Mouse (Mus musculus) hindbrain, embryonic 13.5 days (tissue): ENCODE results near the gene Igfbp5. TPM values are rescaled to one million over a fixed set of nuclear protein-coding genes. Genes with fewer than 3 reads are reported as not detected.

Experiments used
- ATAC-seq: fragments of 200-750 bp; cut with Nextera tagmentation; 2 replicates; pipeline ENCODE4 v1.8.0; 2017; ENCODE audit warnings: moderate TSS enrichment; ENCODE audit not compliant: low FRiP score
- H3K27ac ChIP-seq: fragments of 300-500 bp; sonication (generic); 2 replicates; pipeline ENCODE4 v1.5.1; 2015; ENCODE audit warnings: inconsistent platforms, mild to moderate bottlenecking, moderate library complexity
- H3K27me3 ChIP-seq: fragments of 300-500 bp; sonication (generic); 2 replicates; pipeline ENCODE4 v1.6.1; 2015; ENCODE audit warnings: mild to moderate bottlenecking, inconsistent platforms
- H3K36me3 ChIP-seq: fragments of 300-500 bp; sonication (generic); 2 replicates; pipeline ENCODE4 v1.6.1; 2015; ENCODE audit warnings: mild to moderate bottlenecking, inconsistent platforms
- H3K4me1 ChIP-seq: fragments of 300-500 bp; sonication (generic); replicated peaks from 2 replicates; pipeline ENCODE4 v1.6.1; 2015; ENCODE audit warnings: inconsistent platforms
- H3K4me2 ChIP-seq: fragments of 300-500 bp; sonication (generic); 2 replicates; pipeline ENCODE4 v1.6.1; 2015; ENCODE audit warnings: inconsistent platforms, mild to moderate bottlenecking, moderate library complexity
- H3K4me3 ChIP-seq: fragments of 300-500 bp; sonication (generic); 2 replicates; pipeline ENCODE4 v1.5.1; 2015; ENCODE audit warnings: mild to moderate bottlenecking, inconsistent platforms
- H3K9ac ChIP-seq: fragments of 300-500 bp; sonication (generic); 2 replicates; pipeline ENCODE4 v1.6.1; 2015; ENCODE audit warnings: mild to moderate bottlenecking, inconsistent platforms
- H3K9me3 ChIP-seq: fragments of 300-500 bp; sonication (generic); 2 replicates; pipeline ENCODE4 v1.6.1; 2016; ENCODE audit warnings: inconsistent platforms
- WGBS: fragments of 180-500 bp; shearing (Covaris S2); methylation state at CpG from one replicate; pipeline ENCODE4 v1.1.7; 2015; 5-methylcytosine and 5-hydroxymethylcytosine counted together
- polyA plus RNA-seq: library from polyadenylated mRNA; unstranded; fragments of >200 nt; fragmentation: Nextera tagmentation; extraction: Ambion mirVana; gene quantifications from 2 replicates; pipeline ENCODE4 v1.2.1, GENCODE M21; 2015

Gene Igfbp5
- polyA plus RNA-seq, 1 experiment from 2014 or later = 60.5 TPM

DNA sequence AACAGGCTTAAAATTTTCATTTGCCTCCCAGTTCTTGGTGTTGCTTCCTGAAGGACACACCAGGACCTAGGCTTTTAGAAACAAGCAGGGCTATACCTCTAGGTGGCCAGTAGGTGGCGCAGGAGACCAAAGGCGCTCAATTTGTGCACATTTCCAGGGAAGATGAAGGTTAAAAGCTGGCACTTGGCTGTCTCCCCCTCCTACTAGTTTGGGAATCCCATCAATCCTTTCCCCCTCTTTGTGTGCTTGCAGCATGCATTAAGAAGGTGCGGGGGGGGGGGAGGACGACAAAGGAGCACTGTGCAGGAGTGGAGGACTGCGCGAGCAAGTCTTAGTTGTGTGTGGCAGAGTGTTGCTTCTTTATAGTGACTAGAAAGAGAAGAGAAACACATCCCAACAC is 8.8 kb downstream of the Igfbp5 start:
- H3K36me3 ChIP-seq = no peaks in the 10 kb centered on the region
- no peak overlapping the region for H3K4me2 ChIP-seq
- H3K27me3 ChIP-seq = no peaks in the 10 kb centered on the region
- H3K4me3 ChIP-seq = no peak overlapping the region
- peak overlapping the region; percentile 24; the same call in 1 of the 2 replicates for H3K27ac ChIP-seq
- H3K9me3 ChIP-seq = no peaks in the 10 kb centered on the region
- H3K9ac ChIP-seq = no peak overlapping the region
- peak; percentile 39 for ATAC-seq
- peaks cover 41% of the 10 kb centered on the region for H3K4me1 ChIP-seq
- 12% methylated on average over 6 of the region's 6 CpGs for WGBS

DNA sequence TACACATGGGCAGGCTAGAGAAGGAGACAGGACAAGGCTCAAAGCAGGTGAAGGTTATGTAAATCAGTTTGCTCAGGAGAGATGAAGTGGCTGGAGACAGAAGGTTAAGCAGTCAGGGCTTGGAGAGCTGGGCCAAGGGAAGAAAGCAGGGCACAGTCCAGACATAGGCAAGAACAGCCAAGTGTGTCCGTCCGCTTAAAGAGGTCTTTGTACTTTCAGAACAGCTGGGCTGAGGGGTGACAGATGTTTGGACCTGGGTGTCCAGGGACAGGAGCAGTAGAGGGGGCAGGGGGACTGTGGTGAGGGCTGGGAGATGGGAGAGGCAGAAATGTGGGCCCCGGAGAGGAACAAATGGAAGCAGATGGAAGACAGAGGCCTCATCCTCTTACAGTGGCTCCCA is 10.4 kb downstream of the Igfbp5 start:
- 77% methylated on average over 3 of the region's 3 CpGs for WGBS
- Histone ChIP-seq H3K27me3 (no peaks in the 10 kb centered on the region), H3K9ac (no peak overlapping the region), H3K4me1 (peaks cover 28% of the 10 kb centered on the region), H3K4me2 (no peak overlapping the region), H3K36me3 (0 out of 2 replicates have a peak, but pooled peaks cover 7% of the 10 kb centered on the region), H3K9me3 (no peaks in the 10 kb centered on the region), H3K4me3 (no peak overlapping the region), H3K27ac (no peak overlapping the region)
- ATAC-seq = no peak

GRCm38 (mm10) chr1:72863692-72864091 is 11.0 kb downstream of the Igfbp5 start:
- Histone ChIP-seq H3K4me2 (no peak overlapping the region), H3K36me3 (0 out of 2 replicates have a peak, but pooled peaks cover 7% of the 10 kb centered on the region), H3K9me3 (no peaks in the 10 kb centered on the region), H3K27me3 (no peaks in the 10 kb centered on the region), H3K27ac (no peak overlapping the region), H3K4me3 (no peak overlapping the region), H3K4me1 (peaks cover 28% of the 10 kb centered on the region), H3K9ac (no peak overlapping the region)
- WGBS = 86% methylated on average over 8 of the region's 8 CpGs
- no peak for ATAC-seq

DNA sequence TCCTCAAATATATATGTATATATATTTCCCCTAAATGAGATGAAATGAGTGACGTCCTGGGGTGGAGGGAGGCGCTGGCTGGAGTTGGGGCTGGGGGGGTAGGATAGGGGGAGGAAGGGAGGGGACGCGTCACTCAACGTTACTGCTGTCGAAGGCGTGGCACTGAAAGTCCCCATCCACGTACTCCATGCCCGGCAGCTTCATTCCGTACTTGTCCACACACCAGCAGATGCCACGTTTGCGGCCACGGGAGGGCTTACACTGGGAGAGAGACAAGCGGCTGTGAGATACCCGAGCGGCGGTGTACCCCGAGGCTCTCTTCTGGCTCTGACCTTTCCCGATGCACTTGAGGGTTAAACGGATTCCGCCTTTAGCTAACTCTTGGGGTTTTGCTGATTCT is 12.4 kb downstream of the Igfbp5 start:
- H3K4me3 ChIP-seq = no peak overlapping the region
- peaks cover 28% of the 10 kb centered on the region for H3K4me1 ChIP-seq
- H3K9me3 ChIP-seq = no peaks in the 10 kb centered on the region
- no peak overlapping the region for H3K27ac ChIP-seq
- 0 out of 2 replicates have a peak, but pooled peaks cover 7% of the 10 kb centered on the region for H3K36me3 ChIP-seq
- no peak overlapping the region for H3K9ac ChIP-seq
- H3K4me2 ChIP-seq = no peak overlapping the region
- no peaks in the 10 kb centered on the region for H3K27me3 ChIP-seq
- ATAC-seq = no peak
- WGBS = 88% methylated on average over 21 of the region's 21 CpGs

DNA sequence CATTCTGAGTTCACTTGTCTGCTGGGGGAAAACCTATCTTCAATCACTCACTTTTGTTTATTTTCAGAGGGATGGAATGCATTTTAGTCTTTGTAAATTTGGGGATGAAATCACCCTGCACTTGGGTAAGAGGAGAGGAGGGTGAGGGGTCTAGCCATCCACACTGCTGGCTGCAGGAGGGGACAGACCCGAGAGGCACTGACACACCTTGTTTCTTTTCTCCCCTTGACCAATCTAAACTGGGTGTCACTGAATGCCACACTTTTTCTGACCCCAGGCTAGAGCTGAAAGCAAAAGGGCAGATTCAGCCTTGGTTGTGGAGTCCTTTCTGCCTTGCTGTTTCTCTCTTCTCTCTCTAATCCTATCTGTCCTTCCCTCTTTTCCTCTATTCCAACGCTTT is 13.0 kb downstream of the Igfbp5 start:
- Histone ChIP-seq H3K27ac (no peak overlapping the region), H3K36me3 (0 out of 2 replicates have a peak, but pooled peaks cover 7% of the 10 kb centered on the region), H3K27me3 (no peaks in the 10 kb centered on the region), H3K4me2 (no peak overlapping the region), H3K4me3 (no peak overlapping the region), H3K9ac (no peak overlapping the region), H3K4me1 (peaks cover 24% of the 10 kb centered on the region), H3K9me3 (no peaks in the 10 kb centered on the region)
- ATAC-seq = no peak
- 70% methylated on average over 2 of the region's 2 CpGs for WGBS

DNA sequence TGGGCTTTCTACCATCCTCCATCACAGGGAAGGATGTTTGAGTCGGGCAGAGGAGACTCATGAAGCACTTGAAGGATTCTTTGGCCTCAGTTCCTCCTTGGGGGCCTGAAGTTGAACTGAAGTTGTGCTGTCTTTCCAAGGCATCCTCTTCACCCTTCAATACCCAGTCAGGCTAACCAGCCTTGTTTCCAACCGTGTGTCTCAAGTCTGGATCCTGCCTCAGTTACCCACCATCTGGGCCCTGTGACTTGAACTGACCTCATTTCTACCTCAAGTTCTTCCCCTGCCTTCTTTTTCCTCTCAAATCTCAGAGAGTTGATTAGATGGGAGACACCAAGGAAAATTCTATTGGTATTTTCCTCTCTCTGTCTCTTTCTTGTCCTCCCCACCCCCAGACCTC is 14.2 kb downstream of the Igfbp5 start:
- no peak for ATAC-seq
- no peak overlapping the region for H3K4me3 ChIP-seq
- H3K27ac ChIP-seq = no peak overlapping the region
- H3K9me3 ChIP-seq = no peaks in the 10 kb centered on the region
- no peaks in the 10 kb centered on the region for H3K27me3 ChIP-seq
- peaks cover 16% of the 10 kb centered on the region for H3K4me1 ChIP-seq
- H3K36me3 ChIP-seq = 0 out of 2 replicates have a peak, but pooled peaks cover 7% of the 10 kb centered on the region
- no peak overlapping the region for H3K4me2 ChIP-seq
- H3K9ac ChIP-seq = no peak overlapping the region
- 92% methylated on average over 2 of the region's 2 CpGs for WGBS

- 0 out of 2 replicates have a peak, but pooled peaks cover 7% of the 10 kb centered on the region for H3K36me3 ChIP-seq
- no peaks in the 10 kb centered on the region for H3K27me3 ChIP-seq
- H3K27ac ChIP-seq = no peak overlapping the region
- no peak overlapping the region for H3K4me2 ChIP-seq
- peaks cover 16% of the 10 kb centered on the region for H3K4me1 ChIP-seq
- no peak overlapping the region for H3K4me3 ChIP-seq
- no peak for ATAC-seq
- WGBS = 95% methylated on average over 9 of the region's 9 CpGs
- no peaks in the 10 kb centered on the region for H3K9me3 ChIP-seq
- no peak overlapping the region for H3K9ac ChIP-seq
Observed at GRCm38 (mm10) chr1:72859963-72860362, 14.7 kb downstream of the Igfbp5 start.

- Histone ChIP-seq H3K4me2 (no peak overlapping the region), H3K4me3 (no peak overlapping the region), H3K36me3 (0 out of 2 replicates have a peak, but pooled peaks cover 7% of the 10 kb centered on the region), H3K9ac (no peak overlapping the region), H3K4me1 (peaks cover 22% of the 10 kb centered on the region), H3K27me3 (no peaks in the 10 kb centered on the region), H3K27ac (peak overlapping the region; percentile 67), H3K9me3 (no peaks in the 10 kb centered on the region)
- ATAC-seq = peak; percentile 57
- 11% methylated on average over 5 of the region's 5 CpGs for WGBS
Observed at GRCm38 (mm10) chr1:72858874-72859273, 15.8 kb downstream of the Igfbp5 start.

GRCm38 (mm10) chr1:72858286-72858685 is 16.4 kb downstream of the Igfbp5 start:
- Histone ChIP-seq H3K9me3 (no peaks in the 10 kb centered on the region), H3K27ac (peak overlapping the region; percentile 67; the same call in 1 of the 2 replicates), H3K9ac (no peak overlapping the region), H3K4me3 (no peak overlapping the region), H3K36me3 (0 out of 2 replicates have a peak, but pooled peaks cover 7% of the 10 kb centered on the region), H3K4me2 (no peak overlapping the region), H3K27me3 (no peaks in the 10 kb centered on the region), H3K4me1 (peaks cover 24% of the 10 kb centered on the region)
- no peak for ATAC-seq
- 85% methylated on average over 9 of the region's 9 CpGs for WGBS

DNA sequence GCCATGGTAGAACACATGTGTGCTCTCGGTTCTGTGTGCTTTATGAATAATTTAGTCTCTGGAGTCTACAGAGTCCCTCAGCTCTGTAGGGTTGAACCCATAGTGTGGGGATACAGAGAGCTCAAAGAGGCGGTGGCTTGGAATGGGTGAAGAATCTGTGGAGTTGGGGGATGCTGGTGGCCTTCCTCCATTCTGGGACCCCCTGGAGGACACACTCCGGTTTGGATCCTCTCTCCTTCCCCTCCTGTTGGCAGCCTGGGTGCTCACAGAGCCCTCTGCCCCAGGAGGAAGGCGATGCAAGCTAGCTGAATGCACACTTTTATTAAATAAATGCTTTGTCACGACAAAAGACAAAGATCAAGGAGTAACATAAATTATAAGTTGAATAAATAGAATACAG is 17.1 kb downstream of the Igfbp5 start:
- WGBS = 69% methylated on average over 5 of the region's 5 CpGs

GRCm38 (mm10) chr1:72857142-72857541 is 17.5 kb downstream of the Igfbp5 start:
- H3K9me3 ChIP-seq = no peaks in the 10 kb centered on the region
- peaks cover 16% of the 10 kb centered on the region; the same call in 1 of the 2 replicates for H3K36me3 ChIP-seq
- WGBS = 83% methylated on average over 7 of the region's 7 CpGs
- H3K4me1 ChIP-seq = peaks cover 24% of the 10 kb centered on the region
- H3K4me2 ChIP-seq = no peak overlapping the region
- H3K4me3 ChIP-seq = no peak overlapping the region
- no peak for ATAC-seq
- 0 out of 2 replicates have a peak overlapping the region, but pooled peaks have one; percentile 23 for H3K27ac ChIP-seq
- H3K9ac ChIP-seq = no peak overlapping the region
- H3K27me3 ChIP-seq = no peaks in the 10 kb centered on the region

More for the DNA sequence above, 17.1 kb downstream of the Igfbp5 start:
- H3K4me1 ChIP-seq = peaks cover 24% of the 10 kb centered on the region
- H3K9ac ChIP-seq = no peak overlapping the region
- H3K36me3 ChIP-seq = peaks cover 12% of the 10 kb centered on the region; the same call in 1 of the 2 replicates
- ATAC-seq = no peak
- H3K4me3 ChIP-seq = no peak overlapping the region
- no peak overlapping the region for H3K27ac ChIP-seq
- H3K9me3 ChIP-seq = no peaks in the 10 kb centered on the region
- H3K27me3 ChIP-seq = no peaks in the 10 kb centered on the region
- H3K4me2 ChIP-seq = no peak overlapping the region

- Histone ChIP-seq H3K36me3 (peaks cover 23% of the 10 kb centered on the region), H3K27me3 (no peaks in the 10 kb centered on the region), H3K4me3 (no peak overlapping the region), H3K9ac (0 out of 2 replicates have a peak overlapping the region, but pooled peaks have one; percentile 8), H3K4me2 (no peak overlapping the region), H3K9me3 (no peaks in the 10 kb centered on the region), H3K4me1 (peaks cover 24% of the 10 kb centered on the region), H3K27ac (no peak overlapping the region)
- no peak for ATAC-seq
- 85% methylated on average over 19 of the region's 19 CpGs for WGBS
Observed at GRCm38 (mm10) chr1:72856209-72856909, 18.3 kb downstream of the Igfbp5 start.

DNA sequence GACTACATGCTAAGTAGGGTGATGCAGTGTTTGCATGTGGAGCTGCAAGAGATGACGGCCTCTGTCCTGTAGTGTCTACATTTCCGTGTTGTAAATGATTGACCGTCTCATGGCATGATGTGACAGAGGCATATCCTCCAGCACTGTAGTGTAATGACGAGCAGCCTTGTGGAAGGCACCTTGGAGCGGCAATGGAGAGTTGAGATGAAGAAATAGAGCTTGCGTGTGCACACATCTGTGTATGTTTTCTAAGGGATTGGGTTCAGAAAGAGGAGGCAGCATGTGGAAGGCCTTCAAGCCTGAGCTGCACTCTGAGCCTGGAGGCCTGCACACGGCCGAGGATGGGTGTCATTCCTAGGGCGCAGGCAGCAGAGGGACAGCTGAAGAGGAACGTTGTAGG is 19.0 kb downstream of the Igfbp5 start:
- no peak overlapping the region for H3K4me2 ChIP-seq
- peaks cover 24% of the 10 kb centered on the region for H3K4me1 ChIP-seq
- peaks cover 30% of the 10 kb centered on the region for H3K36me3 ChIP-seq
- H3K27ac ChIP-seq = no peak overlapping the region
- ATAC-seq = no peak
- H3K9me3 ChIP-seq = no peaks in the 10 kb centered on the region
- H3K27me3 ChIP-seq = no peaks in the 10 kb centered on the region
- 90% methylated on average over 10 of the region's 10 CpGs for WGBS
- H3K4me3 ChIP-seq = no peak overlapping the region
- H3K9ac ChIP-seq = no peak overlapping the region
